Mouse (Mus musculus) liver, embryonic 13.5 days (tissue): ENCODE results near the gene Maml2. TPM values are rescaled to one million over a fixed set of nuclear protein-coding genes. Genes with fewer than 3 reads are reported as not detected.

Source experiments
- ATAC-seq: fragments of 200-750 bp; cut with Nextera tagmentation; 2 replicates; pipeline ENCODE4 v1.8.0; 2017; ENCODE audit warnings: low read depth, mild to moderate bottlenecking, moderate number of reproducible peaks, moderate library complexity
- DNase-seq: peaks from one replicate; pipeline ENCODE4 v3.0.0; 2022
- H3K27ac ChIP-seq: fragments of 300-500 bp; sonication (generic); 2 replicates; pipeline ENCODE4 v1.5.1; 2015; ENCODE audit warnings: moderate library complexity, mild to moderate bottlenecking, inconsistent platforms
- H3K27me3 ChIP-seq: fragments of 300-500 bp; sonication (generic); 2 replicates; pipeline ENCODE4 v1.6.1; 2015; ENCODE audit warnings: mild to moderate bottlenecking, inconsistent platforms
- H3K36me3 ChIP-seq: fragments of 300-500 bp; sonication (generic); 2 replicates; pipeline ENCODE4 v1.6.1; 2015; ENCODE audit warnings: mild to moderate bottlenecking, inconsistent platforms
- H3K4me1 ChIP-seq: fragments of 300-500 bp; sonication (generic); replicated peaks from 2 replicates; pipeline ENCODE4 v1.6.1; 2015; ENCODE audit warnings: inconsistent platforms
- H3K4me2 ChIP-seq: fragments of 300-500 bp; sonication (generic); 2 replicates; pipeline ENCODE4 v1.6.1; 2015; ENCODE audit warnings: inconsistent platforms, mild to moderate bottlenecking, moderate library complexity
- H3K4me3 ChIP-seq: fragments of 300-500 bp; sonication (generic); replicated peaks from 2 replicates; pipeline ENCODE4 v1.5.1; 2015; ENCODE audit warnings: mild to moderate bottlenecking, inconsistent platforms
- H3K9ac ChIP-seq: fragments of 300-500 bp; sonication (generic); 2 replicates; pipeline ENCODE4 v1.6.1; 2015; ENCODE audit warnings: mild to moderate bottlenecking, inconsistent platforms
- H3K9me3 ChIP-seq: fragments of 300-500 bp; sonication (generic); replicated peaks from 2 replicates; pipeline ENCODE4 v1.6.1; 2016; ENCODE audit warnings: inconsistent platforms
- WGBS: fragments of 180-500 bp; shearing (Covaris S2); methylation state at CpG from one replicate; pipeline ENCODE4 v1.1.7; 2015; ENCODE audit not compliant: insufficient replicate concordance; 5-methylcytosine and 5-hydroxymethylcytosine counted together
- polyA plus RNA-seq: library from polyadenylated mRNA; unstranded; fragments of >200 nt; fragmentation: Nextera tagmentation; extraction: Ambion mirVana; gene quantifications from 2 replicates; pipeline ENCODE4 v1.2.1, GENCODE M21; 2015

Gene Maml2
- 1.0 and 1.2 TPM in 2 replicates for polyA plus RNA-seq

DNA sequence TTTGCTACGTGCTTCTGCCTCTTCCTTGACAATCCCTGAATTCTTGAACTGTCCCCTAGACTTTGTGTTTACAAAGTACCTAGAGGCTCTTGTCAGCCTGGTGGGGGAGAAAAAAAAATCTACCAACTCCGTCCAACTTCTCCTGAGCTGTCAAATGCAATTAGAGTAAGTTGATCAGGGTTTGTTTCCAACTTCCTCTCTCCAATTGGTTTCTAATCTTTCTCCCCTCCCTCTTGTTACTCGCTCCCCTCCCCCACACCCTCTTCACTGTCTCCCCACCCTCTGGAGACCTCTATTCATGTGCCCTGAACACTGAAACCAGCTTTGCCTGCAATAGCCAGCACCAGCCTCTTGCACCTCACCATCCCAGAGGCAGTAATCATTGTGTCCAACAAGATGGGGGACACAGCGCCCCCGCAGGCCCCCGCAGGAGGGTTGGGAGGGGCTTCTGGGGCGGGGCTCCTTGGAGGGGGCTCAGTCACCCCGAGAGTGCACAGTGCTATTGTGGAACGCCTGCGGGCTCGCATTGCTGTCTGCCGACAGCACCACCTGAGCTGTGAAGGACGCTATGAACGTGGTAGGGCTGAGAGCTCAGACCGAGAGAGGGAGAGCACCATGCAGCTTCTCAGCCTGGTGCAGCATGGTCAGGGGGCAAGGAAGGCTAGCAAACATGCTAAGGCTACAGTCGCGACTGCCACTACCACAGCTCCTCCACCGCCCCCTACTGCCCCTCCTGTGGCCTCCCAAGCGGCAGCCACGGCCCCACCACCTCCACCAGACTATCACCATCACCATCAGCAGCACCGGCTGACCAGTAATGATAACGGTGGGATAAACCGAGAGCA, at the start of gene Maml2:
Gene Maml2 (plus strand): TSS at position 290 of the 845 bp plus-strand sequence.
- Histone ChIP-seq H3K4me1 (peaks cover 41% of the 10 kb centered on the region), H3K4me3 (peak within 1 kb of the TSS; percentile 66), H3K9ac (peak within 1 kb of the TSS; percentile 74), H3K27me3 (peaks cover 4% of the 10 kb centered on the region; the same call in 1 of the 2 replicates), H3K27ac (peak within 1 kb of the TSS; percentile 21; the same call in 1 of the 2 replicates), H3K36me3 (no peaks in the 10 kb centered on the region), H3K9me3 (no peaks in the 10 kb centered on the region), H3K4me2 (peak within 1 kb of the TSS; percentile 95)
- DNase-seq = peak; percentile 47
- peak; percentile 70 for ATAC-seq
- under 1% methylated on average over 23 of the region's 23 CpGs for WGBS

- no peak for ATAC-seq
- H3K9me3 ChIP-seq = no peaks in the 10 kb centered on the region
- WGBS = 75% methylated on average over 4 of the region's 4 CpGs
- no peak for DNase-seq
- H3K4me3 ChIP-seq = peak overlapping the region; percentile 77; the same call in 1 of the 2 replicates
- H3K27ac ChIP-seq = no peak overlapping the region
- no peaks in the 10 kb centered on the region for H3K27me3 ChIP-seq
- peaks cover 6% of the 10 kb centered on the region for H3K36me3 ChIP-seq
- H3K9ac ChIP-seq = no peak overlapping the region; the same call in 1 of the 2 replicates
- peak overlapping the region; percentile 93 for H3K4me2 ChIP-seq
- peaks cover 32% of the 10 kb centered on the region for H3K4me1 ChIP-seq
Observed at GRCm38 (mm10) chr9:13248104-13248503, 49.7 kb upstream of the Maml2 start.

DNA sequence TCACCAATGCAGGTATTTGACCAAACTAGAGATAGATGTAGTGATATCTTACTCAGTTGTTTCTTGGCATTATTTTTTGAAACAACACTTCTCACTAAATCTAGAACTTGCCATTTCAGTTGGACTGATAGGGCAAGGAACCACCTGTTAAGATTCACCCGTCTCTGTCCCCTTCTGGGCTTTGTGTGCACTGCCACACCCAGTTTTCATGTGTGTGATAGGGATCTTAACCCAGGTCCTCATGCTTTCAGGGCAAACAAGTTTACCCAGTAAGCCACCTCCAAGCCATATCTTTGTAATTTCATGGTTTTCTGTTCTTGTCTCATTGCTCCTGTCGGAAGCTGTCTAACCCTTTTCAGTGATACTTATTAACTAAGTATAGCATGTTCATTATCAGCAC, 46.5 kb upstream of the Maml2 start:
- WGBS = 28% methylated on average over 2 of the region's 2 CpGs
- no peak for ATAC-seq

GRCm38 (mm10) chr9:13256726-13257125, 41.0 kb upstream of the Maml2 start:
- H3K27ac ChIP-seq = no peak overlapping the region
- ATAC-seq = no peak

More for the DNA sequence above, 46.5 kb upstream of the Maml2 start:
- H3K9ac ChIP-seq = no peak overlapping the region
- no peaks in the 10 kb centered on the region for H3K27me3 ChIP-seq
- no peak for DNase-seq
- peaks cover 15% of the 10 kb centered on the region for H3K4me1 ChIP-seq
- peaks cover 10% of the 10 kb centered on the region for H3K36me3 ChIP-seq
- H3K9me3 ChIP-seq = no peaks in the 10 kb centered on the region
- no peak overlapping the region for H3K4me3 ChIP-seq
- no peak overlapping the region for H3K27ac ChIP-seq
- H3K4me2 ChIP-seq = no peak overlapping the region

GRCm38 (mm10) chr9:13258173-13258572, 39.6 kb upstream of the Maml2 start:
- 90% methylated on average over 2 of the region's 2 CpGs for WGBS
- H3K27ac ChIP-seq = no peak overlapping the region
- H3K9me3 ChIP-seq = no peaks in the 10 kb centered on the region
- DNase-seq (no peak), ATAC-seq (no peak)
- H3K36me3 ChIP-seq = peaks cover 4% of the 10 kb centered on the region
- H3K9ac ChIP-seq = no peak overlapping the region
- no peaks in the 10 kb centered on the region for H3K4me1 ChIP-seq
- no peak overlapping the region for H3K4me2 ChIP-seq
- H3K4me3 ChIP-seq = no peak overlapping the region
- no peaks in the 10 kb centered on the region for H3K27me3 ChIP-seq

More at GRCm38 (mm10) chr9:13256726-13257125, 41.0 kb upstream of the Maml2 start:
- Histone ChIP-seq H3K9me3 (no peaks in the 10 kb centered on the region), H3K27me3 (no peaks in the 10 kb centered on the region), H3K4me1 (no peaks in the 10 kb centered on the region), H3K4me3 (no peak overlapping the region), H3K36me3 (peaks cover 10% of the 10 kb centered on the region), H3K9ac (no peak overlapping the region), H3K4me2 (no peak overlapping the region)
- 91% methylated on average over 1 of the region's 1 CpGs for WGBS
- DNase-seq = no peak

DNA sequence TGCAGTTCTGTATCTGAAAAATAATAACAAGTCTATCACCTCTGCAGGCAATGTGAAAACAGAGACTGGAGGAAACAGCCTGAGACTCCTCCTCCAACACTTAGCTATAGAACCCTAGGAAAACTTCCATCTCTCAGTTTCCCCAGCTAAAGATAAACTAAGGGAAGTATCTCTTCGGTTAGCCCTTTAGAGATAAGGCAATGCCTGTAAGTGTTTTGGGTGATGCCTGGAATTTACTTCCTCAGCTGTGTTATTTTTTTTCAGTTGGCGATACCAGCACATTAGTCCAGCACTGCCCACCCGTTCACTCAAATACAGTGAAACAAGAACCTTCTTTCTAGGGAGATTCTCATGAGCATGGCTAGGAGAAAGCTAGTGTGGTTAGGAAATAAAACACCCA, 36.8 kb upstream of the Maml2 start:
- 32% methylated on average over 3 of the region's 3 CpGs for WGBS
- Histone ChIP-seq H3K4me2 (no peak overlapping the region), H3K27me3 (no peaks in the 10 kb centered on the region), H3K9me3 (no peaks in the 10 kb centered on the region), H3K36me3 (no peaks in the 10 kb centered on the region), H3K27ac (no peak overlapping the region), H3K4me3 (no peak overlapping the region), H3K9ac (no peak overlapping the region), H3K4me1 (no peaks in the 10 kb centered on the region)
- ATAC-seq (no peak), DNase-seq (no peak)

DNA sequence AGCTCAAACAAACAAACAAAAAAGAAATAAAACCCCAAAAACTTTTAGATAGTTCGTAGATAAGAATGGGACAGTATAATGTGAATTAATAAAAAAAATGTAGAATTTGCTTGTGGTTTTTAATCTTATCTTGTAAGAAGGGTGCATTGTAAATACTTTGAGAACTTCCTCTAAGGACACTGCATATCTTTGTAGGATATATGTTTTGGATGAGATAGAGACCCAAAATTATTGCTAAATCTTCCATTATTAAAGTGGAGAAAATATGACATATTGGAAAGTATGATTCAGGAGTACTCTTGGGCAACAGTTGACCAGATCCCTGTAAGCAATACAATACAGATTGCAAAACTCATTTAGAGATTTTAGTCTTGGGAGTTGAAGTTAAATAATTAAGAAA, 24.5 kb upstream of the Maml2 start:
- no peak overlapping the region for H3K4me3 ChIP-seq
- WGBS = 74% methylated on average over 1 of the region's 1 CpGs
- H3K27me3 ChIP-seq = no peaks in the 10 kb centered on the region
- DNase-seq (no peak), ATAC-seq (no peak)
- H3K36me3 ChIP-seq = peaks cover 13% of the 10 kb centered on the region
- no peaks in the 10 kb centered on the region for H3K4me1 ChIP-seq
- no peak overlapping the region for H3K27ac ChIP-seq
- H3K9ac ChIP-seq = no peak overlapping the region
- no peaks in the 10 kb centered on the region for H3K9me3 ChIP-seq
- H3K4me2 ChIP-seq = no peak overlapping the region

DNA sequence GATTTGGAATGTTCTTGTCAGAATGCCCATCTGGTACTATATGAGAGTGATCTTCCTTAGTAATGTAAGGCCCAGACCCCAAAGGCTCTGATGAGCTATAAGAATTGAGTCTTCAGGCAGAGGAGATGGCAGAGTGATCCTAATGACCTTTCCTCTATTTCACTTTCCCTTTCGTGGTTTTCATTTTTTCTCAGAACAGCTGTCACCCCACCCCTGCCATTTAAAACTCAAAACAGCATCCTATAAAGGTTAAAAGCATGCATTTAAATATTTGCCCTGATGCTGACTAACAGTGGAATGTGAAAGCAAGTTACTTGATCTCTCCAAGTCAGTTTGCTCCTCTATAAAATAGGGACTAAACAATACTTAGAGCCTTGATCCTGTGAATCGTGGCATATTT, 10.3 kb upstream of the Maml2 start:
- WGBS = 68% methylated on average over 2 of the region's 2 CpGs

GRCm38 (mm10) chr9:13296274-13297121, 1.3 kb upstream of the Maml2 start:
- peak overlapping the region; percentile 66 for H3K4me3 ChIP-seq
- peaks cover 37% of the 10 kb centered on the region for H3K4me1 ChIP-seq
- WGBS = under 1% methylated on average over 28 of the region's 28 CpGs
- no peaks in the 10 kb centered on the region for H3K9me3 ChIP-seq
- peak; percentile 74 for DNase-seq
- ATAC-seq = peak; percentile 88
- H3K27me3 ChIP-seq = peaks cover 4% of the 10 kb centered on the region; the same call in 1 of the 2 replicates
- H3K36me3 ChIP-seq = no peaks in the 10 kb centered on the region
- no peak overlapping the region for H3K27ac ChIP-seq
- peak overlapping the region; percentile 74 for H3K9ac ChIP-seq
- H3K4me2 ChIP-seq = peak overlapping the region; percentile 95

More for the DNA sequence above, 10.3 kb upstream of the Maml2 start:
- Histone ChIP-seq H3K4me1 (no peaks in the 10 kb centered on the region), H3K4me2 (no peak overlapping the region), H3K27ac (no peak overlapping the region), H3K9ac (no peak overlapping the region), H3K27me3 (no peaks in the 10 kb centered on the region), H3K36me3 (peaks cover 12% of the 10 kb centered on the region), H3K4me3 (no peak overlapping the region), H3K9me3 (no peaks in the 10 kb centered on the region)
- no peak for DNase-seq
- no peak for ATAC-seq

- no peak for ATAC-seq
- Histone ChIP-seq H3K36me3 (no peaks in the 10 kb centered on the region), H3K4me3 (peak overlapping the region; percentile 66), H3K9ac (peak overlapping the region; percentile 74), H3K27ac (0 out of 2 replicates have a peak overlapping the region, but pooled peaks have one; percentile 21), H3K4me1 (peaks cover 41% of the 10 kb centered on the region), H3K27me3 (peaks cover 4% of the 10 kb centered on the region; the same call in 1 of the 2 replicates), H3K4me2 (peak overlapping the region; percentile 95), H3K9me3 (no peaks in the 10 kb centered on the region)
- DNase-seq = no peak
- WGBS = under 1% methylated on average over 12 of the region's 12 CpGs
Observed at GRCm38 (mm10) chr9:13297122-13297667, 562 bp upstream of the Maml2 start.

DNA sequence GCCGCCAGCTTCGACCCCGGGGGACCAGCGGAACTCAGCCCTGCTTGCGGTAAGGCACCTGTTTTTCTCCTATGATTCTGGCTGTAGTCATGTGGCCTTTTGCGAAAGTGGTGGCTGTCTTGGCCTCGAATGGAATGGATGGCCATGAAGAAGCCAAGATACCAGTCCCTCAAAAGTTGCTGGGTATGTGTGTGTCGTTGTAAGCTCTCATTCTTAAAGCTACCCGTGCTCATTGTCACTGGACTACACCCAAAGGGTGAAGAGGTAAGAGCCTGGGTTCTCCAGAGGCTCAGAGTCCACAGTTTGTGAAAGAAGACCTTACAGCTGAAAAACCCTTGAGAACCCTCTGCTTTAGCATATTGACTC, 739 bp downstream of the Maml2 start:
- peak overlapping the region; percentile 9; the same call in 1 of the 2 replicates for H3K27ac ChIP-seq
- H3K4me2 ChIP-seq = peak overlapping the region; percentile 95
- WGBS = 7% methylated on average over 9 of the region's 9 CpGs
- H3K36me3 ChIP-seq = no peaks in the 10 kb centered on the region
- ATAC-seq (no peak), DNase-seq (no peak)
- H3K27me3 ChIP-seq = peaks cover 4% of the 10 kb centered on the region; the same call in 1 of the 2 replicates
- no peaks in the 10 kb centered on the region for H3K9me3 ChIP-seq
- peak overlapping the region; percentile 66 for H3K4me3 ChIP-seq
- peak overlapping the region; percentile 74 for H3K9ac ChIP-seq
- peaks cover 44% of the 10 kb centered on the region for H3K4me1 ChIP-seq
